Mouse (Mus musculus): ENCODE measurements around the gene Atxn2. TPM values are rescaled to one million over a fixed set of nuclear protein-coding genes. Genes with fewer than 3 reads are reported as not detected.

Gene Atxn2
- polyA plus RNA-seq, 1 experiment: 62.9 TPM

- Histone ChIP-seq H3K4me3 (ENCODE audit: insufficient read depth, low read length) (no peak overlapping the region), H3K27ac (ENCODE audit: insufficient read depth, low read depth, low read length) (no peak overlapping the region), H3K4me1 (ENCODE audit: control insufficient read depth, insufficient read depth, low read length) (peaks cover 12% of the 10 kb centered on the region)
- TF ChIP-seq CTCF (IDR thresholded peaks at IDR 0.05; ENCODE audit: low read depth, low read length): no peak
- TF ChIP-seq POLR2A (IDR thresholded peaks at IDR 0.05; ENCODE audit: borderline replicate concordance, low read depth, low read length): no peak
These were observed 60.5 kb downstream of the Atxn2 start for GRCm38 (mm10) chr5:121771611-121772010.

GRCm38 (mm10) chr5:121778485-121779119, 67.5 kb downstream of the Atxn2 start:
- Histone ChIP-seq H3K27ac (ENCODE audit: insufficient read depth, low read depth, low read length) (no peak overlapping the region), H3K4me3 (ENCODE audit: insufficient read depth, low read length) (no peak overlapping the region), H3K4me1 (ENCODE audit: control insufficient read depth, insufficient read depth, low read length) (peaks cover 8% of the 10 kb centered on the region)
- TF ChIP-seq CTCF (IDR thresholded peaks at IDR 0.05; ENCODE audit: low read depth, low read length): no peak
- no peak for TF ChIP-seq POLR2A (IDR thresholded peaks at IDR 0.05; ENCODE audit: borderline replicate concordance, low read depth, low read length)

GRCm38 (mm10) chr5:121780180-121780579, 69.0 kb downstream of the Atxn2 start:
- Histone ChIP-seq H3K27ac (ENCODE audit: insufficient read depth, low read depth, low read length) (no peak overlapping the region), H3K4me3 (ENCODE audit: insufficient read depth, low read length) (no peak overlapping the region), H3K4me1 (ENCODE audit: control insufficient read depth, insufficient read depth, low read length) (peaks cover 8% of the 10 kb centered on the region)
- no peak for TF ChIP-seq POLR2A (IDR thresholded peaks at IDR 0.05; ENCODE audit: borderline replicate concordance, low read depth, low read length)
- TF ChIP-seq CTCF (IDR thresholded peaks at IDR 0.05; ENCODE audit: low read depth, low read length): no peak

- TF ChIP-seq CTCF (IDR thresholded peaks at IDR 0.05; ENCODE audit: low read depth, low read length) (no peak), POLR2A (IDR thresholded peaks at IDR 0.05; ENCODE audit: borderline replicate concordance, low read depth, low read length) (no peak)
- no peak overlapping the region for H3K4me3 ChIP-seq (ENCODE audit: insufficient read depth, low read length)
- H3K27ac ChIP-seq (ENCODE audit: insufficient read depth, low read depth, low read length): no peak overlapping the region
- H3K4me1 ChIP-seq (ENCODE audit: control insufficient read depth, insufficient read depth, low read length): peaks cover 8% of the 10 kb centered on the region
These were observed 71.3 kb downstream of the Atxn2 start for GRCm38 (mm10) chr5:121782467-121782866.

- TF ChIP-seq POLR2A (IDR thresholded peaks at IDR 0.05; ENCODE audit: borderline replicate concordance, low read depth, low read length) (no peak), CTCF (IDR thresholded peaks at IDR 0.05; ENCODE audit: low read depth, low read length) (no peak)
- Histone ChIP-seq H3K27ac (ENCODE audit: insufficient read depth, low read depth, low read length) (no peak overlapping the region), H3K4me3 (ENCODE audit: insufficient read depth, low read length) (no peak overlapping the region), H3K4me1 (ENCODE audit: control insufficient read depth, insufficient read depth, low read length) (peaks cover 8% of the 10 kb centered on the region)
These were observed 72.8 kb downstream of the Atxn2 start for GRCm38 (mm10) chr5:121783862-121784500.

GRCm38 (mm10) chr5:121791026-121791425, 79.9 kb downstream of the Atxn2 start:
- no peak overlapping the region for H3K27ac ChIP-seq (ENCODE audit: insufficient read depth, low read depth, low read length)

GRCm38 (mm10) chr5:121795800-121796199, 84.7 kb downstream of the Atxn2 start:
- H3K4me1 ChIP-seq (ENCODE audit: control insufficient read depth, insufficient read depth, low read length): no peaks in the 10 kb centered on the region
- TF ChIP-seq CTCF (IDR thresholded peaks at IDR 0.05; ENCODE audit: low read depth, low read length) (no peak), POLR2A (IDR thresholded peaks at IDR 0.05; ENCODE audit: borderline replicate concordance, low read depth, low read length) (no peak)
- no peak overlapping the region for H3K4me3 ChIP-seq (ENCODE audit: insufficient read depth, low read length)
- no peak overlapping the region for H3K27ac ChIP-seq (ENCODE audit: insufficient read depth, low read depth, low read length)

More at GRCm38 (mm10) chr5:121791026-121791425, 79.9 kb downstream of the Atxn2 start:
- H3K4me3 ChIP-seq (ENCODE audit: insufficient read depth, low read length): no peak overlapping the region
- TF ChIP-seq POLR2A (IDR thresholded peaks at IDR 0.05; ENCODE audit: borderline replicate concordance, low read depth, low read length) (no peak), CTCF (IDR thresholded peaks at IDR 0.05; ENCODE audit: low read depth, low read length) (no peak)
- H3K4me1 ChIP-seq (ENCODE audit: control insufficient read depth, insufficient read depth, low read length): peaks cover 2% of the 10 kb centered on the region; the same call in 1 of the 2 replicates

- TF ChIP-seq POLR2A (IDR thresholded peaks at IDR 0.05; ENCODE audit: borderline replicate concordance, low read depth, low read length) (no peak), CTCF (IDR thresholded peaks at IDR 0.05; ENCODE audit: low read depth, low read length) (no peak)
- Histone ChIP-seq H3K27ac (ENCODE audit: insufficient read depth, low read depth, low read length) (no peak overlapping the region), H3K4me3 (ENCODE audit: insufficient read depth, low read length) (no peak overlapping the region), H3K4me1 (ENCODE audit: control insufficient read depth, insufficient read depth, low read length) (no peaks in the 10 kb centered on the region)
These were observed 87.3 kb downstream of the Atxn2 start for GRCm38 (mm10) chr5:121798447-121798846.

- no peak overlapping the region for H3K27ac ChIP-seq (ENCODE audit: insufficient read depth, low read depth, low read length)
- TF ChIP-seq CTCF (IDR thresholded peaks at IDR 0.05; ENCODE audit: low read depth, low read length) (no peak), POLR2A (IDR thresholded peaks at IDR 0.05; ENCODE audit: borderline replicate concordance, low read depth, low read length) (no peak)
These were observed 96.0 kb downstream of the Atxn2 start for GRCm38 (mm10) chr5:121807186-121807585.

GRCm38 (mm10) chr5:121808202-121808601, 97.1 kb downstream of the Atxn2 start:
- TF ChIP-seq POLR2A (IDR thresholded peaks at IDR 0.05; ENCODE audit: borderline replicate concordance, low read depth, low read length): no peak
- no peak for TF ChIP-seq CTCF (IDR thresholded peaks at IDR 0.05; ENCODE audit: low read depth, low read length)
- H3K4me3 ChIP-seq (ENCODE audit: insufficient read depth, low read length): no peak overlapping the region

More at GRCm38 (mm10) chr5:121807186-121807585, 96.0 kb downstream of the Atxn2 start:
- Histone ChIP-seq H3K4me3 (ENCODE audit: insufficient read depth, low read length) (no peak overlapping the region), H3K4me1 (ENCODE audit: control insufficient read depth, insufficient read depth, low read length) (peaks cover 30% of the 10 kb centered on the region)

More at GRCm38 (mm10) chr5:121808202-121808601, 97.1 kb downstream of the Atxn2 start:
- Histone ChIP-seq H3K4me1 (ENCODE audit: control insufficient read depth, insufficient read depth, low read length) (peaks cover 38% of the 10 kb centered on the region), H3K27ac (ENCODE audit: insufficient read depth, low read depth, low read length) (no peak overlapping the region)
